Mouse (Mus musculus) ovary, adult 18-20 months (tissue): Measurements from ENCODE around the gene Gse1.
"Not testable (repeated sequence)": the region's sequence is repeated elsewhere in the genome, so short reads cannot be mapped to it uniquely, and the experiment has no call there.

Experiments used
- DNase-seq: peaks from one replicate; pipeline ENCODE4 v3.0.0; 2022; ENCODE audit warnings: low spot score, mixed read lengths

Gene Gse1

GRCm38 (mm10) chr8:120347734-120348341, 119.6 kb downstream of the Gse1 start:
- no peak for DNase-seq

- DNase-seq, result no peak
Observed at GRCm38 (mm10) chr8:120348922-120349321, 120.7 kb downstream of the Gse1 start.

GRCm38 (mm10) chr8:120351332-120352071, 123.2 kb downstream of the Gse1 start:
- no peak for DNase-seq

GRCm38 (mm10) chr8:120352096-120352495, 123.8 kb downstream of the Gse1 start:
- no peak for DNase-seq

GRCm38 (mm10) chr8:120356067-120356466, 127.8 kb downstream of the Gse1 start:
- DNase-seq, result no peak

- no peak for DNase-seq
Observed at GRCm38 (mm10) chr8:120357504-120357903, 129.2 kb downstream of the Gse1 start.

GRCm38 (mm10) chr8:120361301-120361700, 133.0 kb downstream of the Gse1 start:
- no peak for DNase-seq

- no peak for DNase-seq
Observed at GRCm38 (mm10) chr8:120363552-120364071, 135.4 kb downstream of the Gse1 start.

GRCm38 (mm10) chr8:120364093-120364725, 136.0 kb downstream of the Gse1 start:
- no peak for DNase-seq

- no peak for DNase-seq
Observed at GRCm38 (mm10) chr8:120366840-120367239, 138.6 kb downstream of the Gse1 start.

- DNase-seq, result not testable (repeated sequence)
Observed at GRCm38 (mm10) chr8:120368191-120368590, 139.9 kb downstream of the Gse1 start.

- peak; percentile 90 for DNase-seq
Observed at GRCm38 (mm10) chr8:120368814-120369649, 140.8 kb downstream of the Gse1 start.

GRCm38 (mm10) chr8:120369956-120370355, 141.7 kb downstream of the Gse1 start:
- peak; percentile 26 for DNase-seq

- DNase-seq, result no peak
Observed at GRCm38 (mm10) chr8:120370461-120370860, 142.2 kb downstream of the Gse1 start.

GRCm38 (mm10) chr8:120371146-120371545, 142.9 kb downstream of the Gse1 start:
- DNase-seq, result no peak

- DNase-seq, result no peak
Observed at GRCm38 (mm10) chr8:120371725-120372457, 143.6 kb downstream of the Gse1 start.

- DNase-seq, result no peak
Observed at GRCm38 (mm10) chr8:120372684-120373083, 144.4 kb downstream of the Gse1 start.

- DNase-seq, result no peak
Observed at GRCm38 (mm10) chr8:120373621-120374020, 145.4 kb downstream of the Gse1 start.

GRCm38 (mm10) chr8:120374070-120374469, 145.8 kb downstream of the Gse1 start:
- DNase-seq, result no peak

- DNase-seq, result no peak
Observed at GRCm38 (mm10) chr8:120374514-120374913, 146.3 kb downstream of the Gse1 start.

GRCm38 (mm10) chr8:120375170-120375569, 146.9 kb downstream of the Gse1 start:
- DNase-seq, result no peak
